Mouse (Mus musculus): ENCODE measurements at regions not wholly inside any gene's neighbourhood (a gene's known extent, or its start where the extent isn't known, plus 50 kb on each side); places are given as distances from the start of the nearest gene placed in this dataset.
A peak's percentile ranks its signal among the peaks of the same experiment; 100 is the strongest.
"Not testable (repeated sequence)": the region's sequence is repeated elsewhere in the genome, so short reads cannot be mapped to it uniquely, and the experiment has no call there.

DNA sequence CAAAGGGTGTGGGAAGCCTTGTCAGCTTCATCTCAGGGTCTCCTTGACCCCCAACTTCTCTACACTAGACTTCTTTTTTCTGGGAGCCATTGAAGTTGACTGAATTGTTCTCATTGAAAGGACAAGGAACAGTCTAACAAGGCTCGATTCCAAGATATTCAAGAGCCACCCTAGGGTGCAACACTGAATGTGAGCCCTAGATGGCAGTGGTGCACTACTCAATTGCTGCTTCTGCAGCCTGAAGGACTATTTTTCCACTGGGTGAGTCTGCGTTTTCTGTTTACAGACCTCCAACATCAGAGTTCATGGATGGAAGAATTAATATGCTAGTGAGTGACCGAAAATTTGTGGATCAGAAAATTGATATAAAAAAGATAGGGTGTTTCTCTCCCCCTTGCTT is 161.5 kb downstream of the Hpcal1 start:
- TF ChIP-seq CTCF (IDR thresholded peaks at IDR 0.05; ENCODE audit: low read depth): peak; percentile 71
- not testable (repeated sequence) for TF ChIP-seq EP300 (IDR thresholded peaks at IDR 0.05; ENCODE audit: low read depth)

Data from heart, postnatal 0 days (tissue).